Mouse (Mus musculus): ENCODE data around the gene Nr0b2. TPM values are rescaled to one million over a fixed set of nuclear protein-coding genes. Genes with fewer than 3 reads are reported as not detected.

Nr0b2 gene
- polyA plus RNA-seq, 1 experiment from 2014 or later = not detected

GRCm38 (mm10) chr4:133519369-133519665, 33.9 kb upstream of the Nr0b2 start:
- peak overlapping the region; percentile 35 for H3K4me2 ChIP-seq (ENCODE audit: low read length)
- H3K9me3 ChIP-seq (ENCODE audit: control insufficient read depth, low read length) = no peaks in the 10 kb centered on the region
- H3K4me3 ChIP-seq (replicated peaks; ENCODE audit: low read length) = peak overlapping the region; percentile 25
- no peaks in the 10 kb centered on the region for H3K36me3 ChIP-seq (ENCODE audit: control insufficient read depth, insufficient read depth)
- H3K4me1 ChIP-seq (replicated peaks; ENCODE audit: control insufficient read depth, insufficient read depth, low read length) = peaks cover 7% of the 10 kb centered on the region
- no peak overlapping the region for H3K27ac ChIP-seq (ENCODE audit: low read length)
- H3K27me3 ChIP-seq (replicated peaks; ENCODE audit: control insufficient read depth, insufficient read depth, low read length) = peaks cover 43% of the 10 kb centered on the region
- H3K9ac ChIP-seq (replicated peaks; ENCODE audit: low read depth, low read length) = no peak overlapping the region
- WGBS = 3% methylated on average over 22 of the region's 25 CpGs
- no peak for ATAC-seq

GRCm38 (mm10) chr4:133521502-133521901, 31.7 kb upstream of the Nr0b2 start:
- H3K27ac ChIP-seq (ENCODE audit: low read length) = no peak overlapping the region
- H3K9ac ChIP-seq (replicated peaks; ENCODE audit: low read depth, low read length) = no peak overlapping the region
- no peak for ATAC-seq
- H3K4me1 ChIP-seq (replicated peaks; ENCODE audit: control insufficient read depth, insufficient read depth, low read length) = peaks cover 7% of the 10 kb centered on the region
- H3K4me2 ChIP-seq (ENCODE audit: low read length) = no peak overlapping the region
- WGBS = 74% methylated on average over 2 of the region's 2 CpGs
- no peaks in the 10 kb centered on the region for H3K36me3 ChIP-seq (ENCODE audit: control insufficient read depth, insufficient read depth)
- no peak overlapping the region for H3K4me3 ChIP-seq (replicated peaks; ENCODE audit: low read length)
- peaks cover 43% of the 10 kb centered on the region for H3K27me3 ChIP-seq (replicated peaks; ENCODE audit: control insufficient read depth, insufficient read depth, low read length)
- H3K9me3 ChIP-seq (ENCODE audit: control insufficient read depth, low read length) = no peaks in the 10 kb centered on the region

DNA sequence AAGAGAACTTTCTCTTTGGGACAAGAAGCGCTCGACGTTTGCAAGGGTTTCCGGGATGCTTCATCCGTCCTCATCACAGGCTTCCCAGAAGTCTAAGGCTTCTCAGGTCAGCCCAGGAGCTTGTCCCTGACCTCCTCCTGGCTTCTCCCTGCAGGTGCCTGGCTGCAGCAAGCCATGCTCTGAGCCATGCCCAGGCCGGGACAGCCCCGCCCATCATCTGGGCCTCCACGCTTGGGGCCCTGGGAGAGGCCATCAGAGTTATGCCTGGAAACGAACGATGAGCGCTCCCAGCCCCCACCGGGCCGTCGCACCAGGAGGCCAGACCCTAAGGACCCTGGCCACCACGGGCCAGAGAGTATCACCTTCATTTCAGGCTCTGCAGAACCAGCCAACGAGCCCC, 25.4 kb upstream of the Nr0b2 start:
- Histone ChIP-seq H3K27me3 (replicated peaks; ENCODE audit: control insufficient read depth, insufficient read depth, low read length) (no peaks in the 10 kb centered on the region), H3K4me1 (replicated peaks; ENCODE audit: control insufficient read depth, insufficient read depth, low read length) (no peaks in the 10 kb centered on the region), H3K36me3 (ENCODE audit: control insufficient read depth, insufficient read depth) (peaks cover 11% of the 10 kb centered on the region), H3K4me3 (replicated peaks; ENCODE audit: low read length) (no peak overlapping the region), H3K9me3 (ENCODE audit: control insufficient read depth, low read length) (no peaks in the 10 kb centered on the region), H3K9ac (replicated peaks; ENCODE audit: low read depth, low read length) (no peak overlapping the region), H3K4me2 (ENCODE audit: low read length) (no peak overlapping the region), H3K27ac (ENCODE audit: low read length) (no peak overlapping the region)
- WGBS = 73% methylated on average over 16 of the region's 16 CpGs
- no peak for ATAC-seq

- H3K9me3 ChIP-seq (ENCODE audit: control insufficient read depth, low read length) = no peaks in the 10 kb centered on the region
- H3K27ac ChIP-seq (ENCODE audit: low read length) = no peak overlapping the region
- H3K4me1 ChIP-seq (replicated peaks; ENCODE audit: control insufficient read depth, insufficient read depth, low read length) = no peaks in the 10 kb centered on the region
- ATAC-seq = no peak
- 88% methylated on average over 3 of the region's 3 CpGs for WGBS
- H3K4me2 ChIP-seq (ENCODE audit: low read length) = no peak overlapping the region
- no peak overlapping the region for H3K4me3 ChIP-seq (replicated peaks; ENCODE audit: low read length)
- H3K27me3 ChIP-seq (replicated peaks; ENCODE audit: control insufficient read depth, insufficient read depth, low read length) = no peaks in the 10 kb centered on the region
- peaks cover 28% of the 10 kb centered on the region for H3K36me3 ChIP-seq (ENCODE audit: control insufficient read depth, insufficient read depth)
- no peak overlapping the region for H3K9ac ChIP-seq (replicated peaks; ENCODE audit: low read depth, low read length)
Measured at GRCm38 (mm10) chr4:133532777-133533176, 20.4 kb upstream of the Nr0b2 start.

- Histone ChIP-seq H3K27me3 (replicated peaks; ENCODE audit: control insufficient read depth, insufficient read depth, low read length) (no peaks in the 10 kb centered on the region), H3K9ac (replicated peaks; ENCODE audit: low read depth, low read length) (no peak overlapping the region), H3K4me3 (replicated peaks; ENCODE audit: low read length) (no peak overlapping the region), H3K36me3 (ENCODE audit: control insufficient read depth, insufficient read depth) (peaks cover 29% of the 10 kb centered on the region), H3K4me1 (replicated peaks; ENCODE audit: control insufficient read depth, insufficient read depth, low read length) (no peaks in the 10 kb centered on the region), H3K4me2 (ENCODE audit: low read length) (no peak overlapping the region), H3K9me3 (ENCODE audit: control insufficient read depth, low read length) (no peaks in the 10 kb centered on the region), H3K27ac (ENCODE audit: low read length) (no peak overlapping the region)
- ATAC-seq = no peak
- 89% methylated on average over 3 of the region's 3 CpGs for WGBS
Measured at GRCm38 (mm10) chr4:133536081-133536480, 17.1 kb upstream of the Nr0b2 start.

- H3K9me3 ChIP-seq (ENCODE audit: control insufficient read depth, low read length) = no peaks in the 10 kb centered on the region
- no peak overlapping the region for H3K4me2 ChIP-seq (ENCODE audit: low read length)
- H3K36me3 ChIP-seq (ENCODE audit: control insufficient read depth, insufficient read depth) = peaks cover 25% of the 10 kb centered on the region
- H3K27me3 ChIP-seq (replicated peaks; ENCODE audit: control insufficient read depth, insufficient read depth, low read length) = no peaks in the 10 kb centered on the region
- no peak overlapping the region for H3K4me3 ChIP-seq (replicated peaks; ENCODE audit: low read length)
- no peak overlapping the region for H3K9ac ChIP-seq (replicated peaks; ENCODE audit: low read depth, low read length)
- no peak for ATAC-seq
- 100% methylated on average over 5 of the region's 5 CpGs for WGBS
- H3K27ac ChIP-seq (ENCODE audit: low read length) = no peak overlapping the region
- no peaks in the 10 kb centered on the region for H3K4me1 ChIP-seq (replicated peaks; ENCODE audit: control insufficient read depth, insufficient read depth, low read length)
Measured at GRCm38 (mm10) chr4:133536652-133537051, 16.5 kb upstream of the Nr0b2 start.

- peak within 1 kb of the TSS; percentile 77 for H3K4me2 ChIP-seq (ENCODE audit: low read length)
- H3K27ac ChIP-seq (ENCODE audit: low read length) = peak within 1 kb of the TSS; percentile 58
- peak within 1 kb of the TSS; percentile 84 for H3K9ac ChIP-seq (replicated peaks; ENCODE audit: low read depth, low read length)
- peak within 1 kb of the TSS; percentile 68 for H3K4me3 ChIP-seq (replicated peaks; ENCODE audit: low read length)
- ATAC-seq = peak; percentile 100
- peaks cover 15% of the 10 kb centered on the region for H3K4me1 ChIP-seq (replicated peaks; ENCODE audit: control insufficient read depth, insufficient read depth, low read length)
- peaks cover 4% of the 10 kb centered on the region; the same call in 1 of the 2 replicates for H3K36me3 ChIP-seq (ENCODE audit: control insufficient read depth, insufficient read depth)
- H3K27me3 ChIP-seq (replicated peaks; ENCODE audit: control insufficient read depth, insufficient read depth, low read length) = no peaks in the 10 kb centered on the region
- under 1% methylated on average over 67 of the region's 77 CpGs for WGBS
- H3K9me3 ChIP-seq (ENCODE audit: control insufficient read depth, low read length) = no peaks in the 10 kb centered on the region
Measured at GRCm38 (mm10) chr4:133545272-133546231, 7.6 kb upstream of the Nr0b2 start, which contains the start of gene Nudc. Gene Nudc (minus strand): TSS chr4:133545996.

DNA sequence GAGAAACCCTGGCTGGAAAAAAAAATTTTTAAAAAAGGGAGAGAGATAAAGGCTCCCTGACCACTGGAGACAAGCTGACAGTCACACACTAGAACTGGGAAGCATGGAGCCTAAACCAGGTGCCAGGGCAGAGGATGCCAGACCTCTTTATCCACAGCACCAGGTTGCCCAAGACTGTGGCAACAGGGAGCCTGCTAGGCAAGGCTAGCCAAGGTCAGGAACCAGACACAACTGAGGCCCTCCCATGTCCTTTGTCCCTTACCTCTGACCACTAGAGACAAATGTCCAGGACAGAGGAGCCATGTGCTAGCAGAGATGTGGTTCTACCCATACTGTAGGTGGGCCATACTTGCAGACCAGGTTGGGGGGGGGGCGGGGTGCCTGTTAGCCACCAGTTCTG, 1.1 kb upstream of the Nr0b2 start:
- Histone ChIP-seq H3K4me2 (ENCODE audit: low read length) (no peak overlapping the region), H3K27ac (ENCODE audit: low read length) (no peak overlapping the region), H3K4me3 (replicated peaks; ENCODE audit: low read length) (no peak overlapping the region), H3K27me3 (replicated peaks; ENCODE audit: control insufficient read depth, insufficient read depth, low read length) (no peaks in the 10 kb centered on the region), H3K9ac (replicated peaks; ENCODE audit: low read depth, low read length) (no peak overlapping the region), H3K9me3 (ENCODE audit: control insufficient read depth, low read length) (no peaks in the 10 kb centered on the region), H3K4me1 (replicated peaks; ENCODE audit: control insufficient read depth, insufficient read depth, low read length) (no peaks in the 10 kb centered on the region), H3K36me3 (ENCODE audit: control insufficient read depth, insufficient read depth) (no peaks in the 10 kb centered on the region)
- WGBS = 54% methylated on average over 1 of the region's 1 CpGs
- no peak for ATAC-seq

GRCm38 (mm10) chr4:133553448-133554330, 513 bp downstream of the Nr0b2 start:
- H3K9ac ChIP-seq (replicated peaks; ENCODE audit: low read depth, low read length) = no peak overlapping the region
- ATAC-seq = no peak
- H3K4me1 ChIP-seq (replicated peaks; ENCODE audit: control insufficient read depth, insufficient read depth, low read length) = no peaks in the 10 kb centered on the region
- WGBS = 74% methylated on average over 19 of the region's 19 CpGs
- no peaks in the 10 kb centered on the region for H3K36me3 ChIP-seq (ENCODE audit: control insufficient read depth, insufficient read depth)
- no peaks in the 10 kb centered on the region for H3K27me3 ChIP-seq (replicated peaks; ENCODE audit: control insufficient read depth, insufficient read depth, low read length)
- H3K4me2 ChIP-seq (ENCODE audit: low read length) = no peak overlapping the region
- no peak overlapping the region for H3K27ac ChIP-seq (ENCODE audit: low read length)
- H3K9me3 ChIP-seq (ENCODE audit: control insufficient read depth, low read length) = no peaks in the 10 kb centered on the region
- no peak overlapping the region for H3K4me3 ChIP-seq (replicated peaks; ENCODE audit: low read length)
